In genomic region chr13:110397750-110398149, GRCm38 (mm10) we compare ENCODE assay signal across 10 mouse cellular contexts. TPM values are rescaled to one million over a fixed set of nuclear protein-coding genes. Genes with fewer than 3 reads are reported as not detected.
DNase-seq lines count a peak whose midpoint lies in the region; ATAC-seq lines count a peak whose summit lies in the region.
"Had no signal": no experiment of that assay in that cellular context is flagged by ENCODE, and none has a peak within 500 bp of the region (broad histone marks: within the 10 kb centered on the region; RNA-seq: fewer than 3 reads in every experiment).

No protein-coding gene starts in this region.

- H3K4me1 ChIP-seq in forebrain, embryonic 13.5 days, result peaks cover 13% of the 10 kb centered on the region; the same call in 1 of the 2 replicates
- peaks cover 24% of the 10 kb centered on the region for H3K4me1 ChIP-seq in forebrain, embryonic 10.5 days

- H3K4me2 ChIP-seq in forebrain, embryonic 13.5 days, result peak overlapping the region; percentile 25

- H3K9me3 ChIP-seq in forebrain, embryonic 13.5 days (replicated peaks), result no peaks in the 10 kb centered on the region; the same call in 1 of the 2 replicates
- H3K9me3 ChIP-seq in forebrain, embryonic 10.5 days, result no peaks in the 10 kb centered on the region

- 89% methylated on average over 8 of the region's 8 CpGs for WGBS in forebrain, embryonic 13.5 days
- WGBS in forebrain, embryonic 10.5 days, result 92% methylated on average over 8 of the region's 8 CpGs

- H3K36me3 ChIP-seq in forebrain, embryonic 13.5 days (ENCODE audit: poor library complexity, severe bottlenecking), result peaks cover 36% of the 10 kb centered on the region
- peaks cover 41% of the 10 kb centered on the region for H3K36me3 ChIP-seq in forebrain, embryonic 10.5 days (replicated peaks)

- H3K4me3 ChIP-seq in forebrain, embryonic 13.5 days, result no peak overlapping the region
- no peak overlapping the region for H3K4me3 ChIP-seq in forebrain, embryonic 10.5 days
- H3K4me3 ChIP-seq: erythroblast, embryonic 14.5 days had no signal

- no peak overlapping the region for H3K27ac ChIP-seq in forebrain, embryonic 13.5 days
- H3K27ac ChIP-seq in forebrain, embryonic 10.5 days, result no peak overlapping the region

- DNase-seq in forebrain, embryonic 10.5 days (ENCODE audit: extremely low spot score, low spot score), result no peak
- peak; percentile 13 to 16 for DNase-seq in right cerebral cortex, adult 2 months (ENCODE audit: low spot score in 2 of 2)
- no peak for DNase-seq in right cerebral cortex, postnatal 36 days (ENCODE audit: low spot score in 2 of 2)
- DNase-seq in lung, postnatal 36 days, result peak; percentile 51
- no peak for DNase-seq in adrenal gland, adult (ENCODE audit: inconsistent age in 2 of 2, low spot score in 1 of 2)
- no peak for DNase-seq in cerebellum, adult 18-20 months
- no peak for DNase-seq in retina, embryonic 14.5 days (ENCODE audit: low spot score)
- DNase-seq: thymus, postnatal 14 days had no signal

- H3K9ac ChIP-seq in forebrain, embryonic 13.5 days, result no peak overlapping the region

- ATAC-seq in forebrain, embryonic 13.5 days, result no peak

- H3K27me3 ChIP-seq in forebrain, embryonic 13.5 days, result no peaks in the 10 kb centered on the region
- peaks cover 30% of the 10 kb centered on the region for H3K27me3 ChIP-seq in forebrain, embryonic 10.5 days (ENCODE audit: poor library complexity, severe bottlenecking)

RNA-seq across cellular contexts. Expression of gene Plk2, which starts 2.9 kb away (rescaled TPM):
- polyA plus RNA-seq in forebrain, embryonic 13.5 days (2015; fragmentation: Nextera tagmentation; extraction: Ambion mirVana), result 89.4 and 113 TPM in 2 replicates
- polyA plus RNA-seq in forebrain, embryonic 10.5 days (2016; fragmentation: Nextera tagmentation; extraction: Ambion mirVana), result 44.6 and 45.7 TPM in 2 replicates
- polyA plus RNA-seq: erythroblast, embryonic 14.5 days had no signal

RNA-seq across cellular contexts. Expression of gene Gapt, which starts 40.8 kb away (rescaled TPM):
- polyA plus RNA-seq in forebrain, embryonic 13.5 days (2015; fragmentation: Nextera tagmentation; extraction: Ambion mirVana), result 0.16 TPM in 1 of 2 replicates, not detected in the other
- 0.14 and 0.17 TPM in 2 replicates for polyA plus RNA-seq in forebrain, embryonic 10.5 days (2016; fragmentation: Nextera tagmentation; extraction: Ambion mirVana)
- polyA plus RNA-seq: erythroblast, embryonic 14.5 days had no signal

Comparison
In these comparisons a context has a peak if more than half of its experiments do, and no peak if none do; other contexts are left out.
1. DNase-seq: peak in right cerebral cortex, adult 2 months (2 of 2) and lung, postnatal 36 days (single experiment); none in forebrain, embryonic 10.5 days (single experiment), right cerebral cortex, postnatal 36 days (0 of 2), adrenal gland, adult (0 of 2), cerebellum, adult 18-20 months (0 of 2) and retina, embryonic 14.5 days (single experiment).